ENCODE assay signal across 10 mouse cellular contexts in genomic region chr5:107749229-107749916, GRCm38 (mm10). TPM values are rescaled to one million over a fixed set of nuclear protein-coding genes. Genes with fewer than 3 reads are reported as not detected.
DNase-seq lines count a peak whose midpoint lies in the region; ATAC-seq and TF ChIP-seq lines count a peak whose summit lies in the region.
"Had no signal": no experiment of that assay in that cellular context is flagged by ENCODE, and none has a peak within 500 bp of the region (broad histone marks: within the 10 kb centered on the region; RNA-seq: fewer than 3 reads in every experiment).

No protein-coding gene starts in this region.

- 52% methylated on average over 9 of the region's 9 CpGs for WGBS in kidney, adult 2 months
- WGBS in heart, embryonic 11.5 days (ENCODE audit: insufficient replicate concordance) = 45% methylated on average over 9 of the region's 9 CpGs

- no peaks in the 10 kb centered on the region; the same call in 1 of the 2 replicates for H3K36me3 ChIP-seq in kidney, adult 2 months (ENCODE audit: control insufficient read depth, insufficient read depth, low read length)
- no peaks in the 10 kb centered on the region for H3K36me3 ChIP-seq in heart, embryonic 11.5 days (ENCODE audit: control insufficient read depth, insufficient read depth, low read length)

- ATAC-seq in heart, embryonic 11.5 days (replicated peaks; ENCODE audit: insufficient number of reproducible peaks, low FRiP score, low TSS enrichment) = no peak

- peak; percentile 45 for DNase-seq in kidney, adult 2 months
- DNase-seq in kidney, postnatal 25 days = no peak
- DNase-seq in CD4-positive helper T cell, adult 2 months (ENCODE audit: low read depth, low spot score) = peak; percentile 34
- DNase-seq in fat pad, adult 2 months (ENCODE audit: extremely low read depth, low read depth, low spot score) = peak; percentile 59
- peak; percentile 29 for DNase-seq in lung, postnatal 14 days
- DNase-seq in frontal cortex, postnatal 14 days (ENCODE audit: low spot score in 2 of 2) = no peak
- no peak for DNase-seq in embryo, embryonic 10 days (ENCODE audit: low spot score)
- DNase-seq: gastrocnemius, postnatal 36 days had no signal

- no peaks in the 10 kb centered on the region for H3K27me3 ChIP-seq in kidney, adult 2 months (replicated peaks; ENCODE audit: control insufficient read depth, insufficient read depth, low read length)
- no peaks in the 10 kb centered on the region for H3K27me3 ChIP-seq in heart, embryonic 11.5 days (ENCODE audit: control insufficient read depth, insufficient read depth, low read length)
- H3K27me3 ChIP-seq: embryonic facial prominence, embryonic 13.5 days had no signal

- no peak overlapping the region for H3K4me2 ChIP-seq in heart, embryonic 11.5 days
- H3K4me2 ChIP-seq: embryonic facial prominence, embryonic 13.5 days had no signal

- H3K4me3 ChIP-seq in kidney, adult 2 months (ENCODE audit: insufficient read depth, low read depth, low read length) = no peak overlapping the region
- no peak overlapping the region for H3K4me3 ChIP-seq in heart, embryonic 11.5 days (ENCODE audit: low read depth, low read length)
- H3K4me3 ChIP-seq: embryonic facial prominence, embryonic 13.5 days had no signal

- H3K9ac ChIP-seq in heart, embryonic 11.5 days (ENCODE audit: low read depth, low read length) = no peak overlapping the region
- H3K9ac ChIP-seq: embryonic facial prominence, embryonic 13.5 days had no signal

- H3K27ac ChIP-seq in kidney, adult 2 months (ENCODE audit: insufficient read depth, low read depth, low read length) = no peak overlapping the region
- H3K27ac ChIP-seq in heart, embryonic 11.5 days (ENCODE audit: low read depth, low read length) = no peak overlapping the region; the same call in 1 of the 2 replicates
- H3K27ac ChIP-seq: embryonic facial prominence, embryonic 13.5 days had no signal

- H3K9me3 ChIP-seq in heart, embryonic 11.5 days (replicated peaks; ENCODE audit: control insufficient read depth, low read length) = no peaks in the 10 kb centered on the region
- H3K9me3 ChIP-seq: embryonic facial prominence, embryonic 13.5 days had no signal

- TF ChIP-seq CTCF in kidney, adult 2 months (conservative IDR thresholded peaks at IDR 0.05; ENCODE audit: insufficient read depth, insufficient read length, low read depth, low read length) = no peak

- H3K4me1 ChIP-seq in kidney, adult 2 months (ENCODE audit: control insufficient read depth, insufficient read depth, low read length) = 0 out of 2 replicates have a peak, but pooled peaks cover 3% of the 10 kb centered on the region
- H3K4me1 ChIP-seq in heart, embryonic 11.5 days (ENCODE audit: control insufficient read depth, insufficient read depth, low read length) = peaks cover 4% of the 10 kb centered on the region; the same call in 1 of the 2 replicates
- H3K4me1 ChIP-seq: embryonic facial prominence, embryonic 13.5 days had no signal

- TF ChIP-seq POLR2A in kidney, adult 2 months (IDR thresholded peaks at IDR 0.05; ENCODE audit: low read depth, low read length) = no peak

RNA-seq across cellular contexts. Expression of gene Gfi1, which starts 23.5 kb away (rescaled TPM):
- polyA plus RNA-seq in kidney, adult 2 months (2012; rRNA removed) = 0.19 and 0.53 TPM in 2 replicates
- polyA plus RNA-seq in heart, embryonic 11.5 days (2014; fragmentation: Nextera tagmentation; extraction: Ambion mirVana) = not detected in 2 replicates
- polyA plus RNA-seq: embryonic facial prominence, embryonic 13.5 days had no signal

Comparison
In these comparisons a context has a peak if more than half of its experiments do, and no peak if none do; other contexts are left out.
1. DNase-seq: peak in kidney, adult 2 months (single experiment), CD4-positive helper T cell, adult 2 months (single experiment), fat pad, adult 2 months (single experiment) and lung, postnatal 14 days (single experiment); none in kidney, postnatal 25 days (0 of 2), frontal cortex, postnatal 14 days (0 of 2) and embryo, embryonic 10 days (single experiment).